Mouse (Mus musculus) lung, postnatal 25 days (tissue): ENCODE data around the gene Il10.

Experiments used
- DNase-seq: peaks from one replicate; pipeline ENCODE4 v3.0.0; 2022; ENCODE audit warnings: low spot score

Il10 gene

GRCm38 (mm10) chr1:131019492-131020098 lies at the start of gene Il10:
Il10 (plus strand) TSS chr1:131019845.
- DNase-seq: no peak

- DNase-seq: peak; percentile 36
Observed at GRCm38 (mm10) chr1:130979455-130979854, 40.2 kb upstream of the Il10 start.

- no peak for DNase-seq
Observed at GRCm38 (mm10) chr1:130984441-130984840, 35.2 kb upstream of the Il10 start.

GRCm38 (mm10) chr1:130987001-130987400 lies 32.6 kb upstream of the Il10 start:
- no peak for DNase-seq

GRCm38 (mm10) chr1:130987418-130987817 lies 32.2 kb upstream of the Il10 start:
- no peak for DNase-seq

- no peak for DNase-seq
Observed at GRCm38 (mm10) chr1:130989331-130989730, 30.3 kb upstream of the Il10 start.

- DNase-seq: no peak
Observed at GRCm38 (mm10) chr1:130990448-130990847, 29.2 kb upstream of the Il10 start.

- DNase-seq: no peak
Observed at GRCm38 (mm10) chr1:130993574-130994154, 26.0 kb upstream of the Il10 start.

GRCm38 (mm10) chr1:130995515-130995914 lies 24.1 kb upstream of the Il10 start:
- no peak for DNase-seq

- no peak for DNase-seq
Observed at GRCm38 (mm10) chr1:130996356-130996755, 23.3 kb upstream of the Il10 start.

GRCm38 (mm10) chr1:130997441-130997840 lies 22.2 kb upstream of the Il10 start:
- DNase-seq: no peak

GRCm38 (mm10) chr1:130998321-130998720 lies 21.3 kb upstream of the Il10 start:
- DNase-seq: no peak

- DNase-seq: no peak
Observed at GRCm38 (mm10) chr1:130999708-131000107, 19.9 kb upstream of the Il10 start.

GRCm38 (mm10) chr1:131000296-131000695 lies 19.3 kb upstream of the Il10 start:
- DNase-seq: no peak

GRCm38 (mm10) chr1:131002561-131002960 lies 17.1 kb upstream of the Il10 start:
- no peak for DNase-seq

GRCm38 (mm10) chr1:131003037-131003922 lies 16.4 kb upstream of the Il10 start:
- DNase-seq: no peak

- no peak for DNase-seq
Observed at GRCm38 (mm10) chr1:131006069-131006468, 13.6 kb upstream of the Il10 start.

- no peak for DNase-seq
Observed at GRCm38 (mm10) chr1:131010201-131011153, 9.2 kb upstream of the Il10 start.

GRCm38 (mm10) chr1:131012494-131012893 lies 7.2 kb upstream of the Il10 start:
- DNase-seq: no peak

- DNase-seq: no peak
Observed at GRCm38 (mm10) chr1:131013926-131014325, 5.7 kb upstream of the Il10 start.

- DNase-seq: no peak
Observed at GRCm38 (mm10) chr1:131015281-131015680, 4.4 kb upstream of the Il10 start.

GRCm38 (mm10) chr1:131015879-131016278 lies 3.8 kb upstream of the Il10 start:
- DNase-seq: no peak
